Mouse (Mus musculus): ENCODE measurements around the gene Slc16a2.
"Not testable (repeated sequence)": the region's sequence is repeated elsewhere in the genome, so short reads cannot be mapped to it uniquely, and the experiment has no call there.

Gene Slc16a2

GRCm38 (mm10) chrX:103733091-103733490 is 88.7 kb downstream of the Slc16a2 start:
- DNase-seq: no peak

DNA sequence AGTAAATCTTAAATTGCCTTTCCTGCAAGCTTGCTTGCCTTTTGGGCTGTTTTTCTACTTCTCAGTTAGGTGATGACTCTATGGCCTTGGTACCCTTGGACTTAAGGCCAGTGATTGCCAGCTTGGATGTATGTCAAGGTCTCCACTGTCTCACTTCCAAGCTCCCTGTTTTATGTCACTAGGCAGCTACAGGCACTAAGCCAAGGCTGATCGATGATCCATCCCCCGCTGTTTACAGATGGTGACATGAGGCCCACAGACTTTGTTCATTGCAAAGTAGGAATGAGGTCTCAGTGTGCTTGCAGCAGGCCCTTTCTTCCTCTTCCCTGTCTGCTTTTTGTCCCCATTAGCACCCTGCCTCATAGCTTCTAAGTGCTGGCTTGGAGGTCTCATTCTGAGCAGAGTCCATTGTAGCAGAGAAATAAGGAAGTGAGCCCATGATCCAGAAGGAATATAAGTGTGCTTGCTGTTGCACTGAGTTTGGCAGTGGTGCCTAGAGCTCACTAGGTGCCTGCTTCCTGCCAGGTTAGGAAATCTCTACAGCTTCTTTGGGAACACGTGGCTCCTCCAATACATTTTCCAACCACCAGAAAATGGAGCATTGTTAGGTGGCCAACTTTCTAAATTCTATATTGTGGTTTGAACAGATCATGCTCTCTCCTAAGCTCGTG is 89.6 kb downstream of the Slc16a2 start:
- no peak for DNase-seq

DNA sequence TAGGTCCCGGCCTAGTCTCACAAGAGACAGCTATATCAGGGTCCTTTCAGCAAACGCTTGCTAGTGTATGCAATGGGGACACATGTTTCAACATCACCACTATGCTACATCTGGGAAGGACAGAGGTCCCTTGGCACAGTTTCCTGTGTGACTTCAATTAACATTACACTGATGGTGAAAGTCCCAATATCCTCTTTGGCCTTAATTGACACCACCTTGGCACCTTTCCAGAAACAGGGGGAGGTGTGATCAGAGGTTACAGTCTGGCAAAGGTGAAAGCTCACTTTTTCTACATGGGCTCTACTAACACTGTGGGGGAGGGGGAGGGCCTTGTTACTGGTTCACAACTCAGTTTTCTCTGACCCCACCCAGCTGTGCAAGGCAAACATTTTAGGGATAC is 99.3 kb downstream of the Slc16a2 start:
- DNase-seq: no peak

- no peak for DNase-seq
These were observed 102.1 kb downstream of the Slc16a2 start for GRCm38 (mm10) chrX:103719618-103720185.

DNA sequence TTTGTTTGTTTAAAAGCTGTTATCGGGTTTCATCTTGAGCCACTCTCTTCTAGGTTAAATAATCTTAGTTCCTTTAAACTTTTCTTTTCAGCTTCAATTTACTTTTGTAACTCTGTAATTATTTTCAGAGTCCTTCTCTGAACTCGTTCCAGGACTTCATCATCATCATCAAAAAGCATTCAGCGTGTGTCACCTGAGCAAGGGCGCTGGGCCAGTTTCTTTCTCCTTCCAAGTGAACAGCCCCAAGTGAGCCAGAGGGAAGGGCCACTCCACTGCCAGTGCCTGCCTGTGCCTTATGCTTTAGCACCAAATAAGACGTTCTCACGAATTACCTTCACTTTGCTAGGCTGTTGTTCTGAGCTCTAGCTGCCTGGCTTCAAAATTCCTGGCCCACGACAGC is 108.9 kb downstream of the Slc16a2 start:
- no peak for DNase-seq

DNA sequence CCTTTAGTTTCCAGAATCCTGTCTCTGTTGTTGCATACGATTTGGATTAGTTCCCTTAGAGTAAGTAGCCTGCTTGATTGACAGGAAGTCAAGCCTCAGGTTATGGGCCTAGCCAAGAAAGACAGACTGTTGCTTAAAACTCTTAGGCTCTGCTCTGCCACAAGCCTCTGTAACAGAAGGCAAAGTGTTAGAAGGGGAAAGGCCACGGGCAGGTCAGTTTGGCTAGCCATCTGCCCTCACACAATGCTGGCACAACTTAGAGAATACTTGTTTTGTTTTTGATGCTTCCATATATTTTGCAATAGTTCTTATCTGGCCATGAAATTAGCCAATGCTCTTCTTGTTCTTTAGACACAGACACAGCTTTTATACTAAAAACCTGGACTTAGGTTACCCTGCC is 112.1 kb downstream of the Slc16a2 start:
- DNase-seq: no peak

DNA sequence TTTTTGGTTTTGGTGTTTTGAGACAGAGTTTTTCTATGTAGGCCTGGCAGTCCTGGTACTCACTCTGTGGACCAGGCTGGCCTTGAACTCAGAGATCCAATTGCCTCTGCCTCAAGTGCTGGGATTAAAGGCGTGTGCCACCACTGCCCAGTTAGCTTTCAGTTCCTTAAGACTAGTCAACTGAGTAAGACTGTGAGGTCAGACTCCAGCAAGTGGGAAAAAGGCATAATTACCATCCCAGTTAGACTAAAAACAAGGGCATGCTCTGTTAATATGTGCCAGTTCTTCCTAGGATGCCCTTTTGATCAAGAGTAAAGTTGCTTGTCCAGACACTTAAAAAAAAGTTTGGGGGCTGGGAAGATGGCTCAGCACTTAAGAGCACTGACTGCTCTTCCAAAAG is 113.2 kb downstream of the Slc16a2 start:
- DNase-seq: no peak

GRCm38 (mm10) chrX:103704611-103705010 is 117.2 kb downstream of the Slc16a2 start:
- DNase-seq: no peak

- no peak for DNase-seq
These were observed 117.8 kb downstream of the Slc16a2 start for GRCm38 (mm10) chrX:103704024-103704423.

DNA sequence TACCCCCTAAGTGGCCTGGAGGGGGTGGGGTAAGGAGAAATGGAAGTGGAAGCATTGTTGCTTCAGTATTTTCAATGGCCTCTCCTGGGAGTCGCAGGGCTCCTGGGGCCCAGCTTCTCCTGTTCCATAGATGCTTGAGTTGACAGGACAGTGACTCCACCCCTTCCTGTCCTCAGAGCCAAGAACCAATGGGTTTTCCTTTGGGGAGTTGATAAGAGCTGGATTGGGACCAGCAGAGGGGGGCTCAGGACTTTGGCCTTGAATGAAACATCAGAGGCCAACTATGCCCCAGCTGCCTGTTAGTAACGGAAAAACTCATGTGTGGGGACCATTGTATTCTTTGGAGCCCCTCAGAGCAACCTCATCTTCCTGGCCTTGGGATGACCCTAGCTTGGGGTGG is 124.0 kb downstream of the Slc16a2 start:
- no peak for DNase-seq

DNA sequence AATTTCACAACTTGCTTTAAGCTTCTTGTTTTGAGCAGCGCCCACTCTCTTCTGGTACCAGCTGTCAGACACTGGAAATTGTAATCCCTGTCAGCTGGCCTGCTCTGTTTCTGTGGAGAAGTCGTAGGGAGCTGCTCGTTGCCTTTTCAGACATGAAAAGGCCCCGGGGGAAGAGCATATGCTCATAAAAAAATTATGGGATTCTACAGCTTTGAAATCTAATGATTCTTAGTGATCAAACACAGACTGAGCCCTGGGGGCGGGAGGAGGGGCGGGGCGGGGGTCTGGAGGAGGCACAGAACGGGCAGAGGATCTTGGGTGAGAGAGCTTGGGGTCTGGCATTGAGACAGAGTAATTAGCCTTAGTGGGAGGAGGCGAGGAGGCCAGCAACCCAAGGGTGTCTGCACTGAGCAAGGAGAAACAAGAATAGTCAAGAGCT is 125.7 kb downstream of the Slc16a2 start:
- no peak for DNase-seq

- peak; percentile 51 for DNase-seq
These were observed 126.4 kb downstream of the Slc16a2 start for GRCm38 (mm10) chrX:103695165-103695996.

DNA sequence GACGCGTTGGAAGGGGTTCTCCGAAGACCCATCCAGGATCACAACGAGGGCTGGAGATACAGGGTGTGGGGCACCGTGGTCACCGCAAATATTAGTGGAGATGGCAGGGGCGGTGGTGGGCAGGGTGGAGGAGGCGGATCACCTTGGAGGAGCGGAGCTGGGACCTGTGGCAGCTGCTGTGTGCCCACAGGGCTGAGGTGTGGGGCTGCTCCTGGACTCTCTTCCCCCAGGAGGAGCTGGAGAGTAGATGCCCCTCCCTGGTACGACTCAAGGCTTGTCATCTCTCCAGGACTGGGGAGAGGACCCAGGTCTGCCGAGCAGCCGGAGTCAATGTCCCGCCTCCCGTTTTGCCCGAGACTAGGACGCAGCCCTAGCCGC is 127.0 kb downstream of the Slc16a2 start:
- DNase-seq: peak; percentile 16

GRCm38 (mm10) chrX:103694381-103694780 is 127.4 kb downstream of the Slc16a2 start:
- no peak for DNase-seq

DNA sequence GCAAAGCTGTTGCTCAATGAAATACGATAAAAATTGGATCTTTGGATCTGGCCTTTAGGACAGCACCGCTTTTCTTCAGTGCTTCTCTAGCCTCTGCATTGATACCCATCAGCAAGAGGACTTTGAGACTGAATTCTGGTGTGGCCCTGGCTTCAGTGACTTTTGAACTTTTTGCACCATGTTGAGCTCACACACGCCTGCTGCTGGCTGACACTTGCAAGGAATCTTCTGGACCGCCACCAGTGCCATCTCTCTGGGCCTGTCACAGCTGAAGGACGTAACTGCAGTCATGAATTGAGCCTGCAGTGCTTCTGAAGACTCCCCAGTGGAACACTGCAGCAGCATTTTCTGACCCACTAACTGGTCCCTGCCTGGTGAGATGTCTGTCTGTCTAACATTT is 128.9 kb downstream of the Slc16a2 start:
- DNase-seq: no peak

DNA sequence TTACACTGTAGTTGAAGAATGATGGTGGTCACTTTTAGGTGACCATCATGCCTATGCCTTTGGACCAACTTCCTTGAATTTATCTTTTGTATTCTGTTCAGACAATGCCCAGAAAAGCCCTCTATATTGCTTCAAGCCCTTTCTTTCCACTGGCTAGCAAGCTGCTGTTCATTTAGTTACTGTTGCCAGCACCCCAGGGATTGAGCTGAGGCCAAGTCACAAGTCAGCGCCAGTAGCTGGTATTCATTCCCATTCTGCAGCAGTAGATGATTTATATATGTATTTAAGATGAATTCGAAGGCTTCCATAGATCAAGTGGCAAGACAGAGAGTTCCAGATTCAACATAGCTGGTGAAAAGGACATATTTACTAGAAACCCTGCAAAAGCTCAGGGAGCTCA is 133.2 kb downstream of the Slc16a2 start:
- DNase-seq: peak; percentile 10

- no peak for DNase-seq
These were observed 147.1 kb downstream of the Slc16a2 start for GRCm38 (mm10) chrX:103674674-103675073.

GRCm38 (mm10) chrX:103673761-103674160 is 148.0 kb downstream of the Slc16a2 start:
- no peak for DNase-seq

DNA sequence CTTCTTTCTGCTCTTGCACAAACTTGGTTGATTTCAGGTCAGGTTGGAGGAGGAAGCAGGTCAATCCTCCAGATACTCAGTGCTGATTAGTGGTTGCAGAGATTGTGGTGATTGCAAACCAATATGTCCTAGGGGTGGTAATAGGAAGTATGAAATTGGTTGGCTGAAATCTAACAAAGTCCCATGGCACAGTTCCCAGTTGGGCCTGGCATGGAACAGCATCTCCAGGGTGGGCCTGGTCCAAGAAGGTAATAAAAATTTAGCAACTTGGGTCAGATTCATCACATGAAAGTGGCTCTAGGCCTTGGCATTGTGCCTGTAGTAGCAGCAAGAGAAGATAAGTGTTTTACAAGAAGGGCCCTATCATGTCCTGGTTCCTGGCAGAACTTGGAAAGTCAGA is 151.5 kb downstream of the Slc16a2 start:
- no peak for DNase-seq

GRCm38 (mm10) chrX:103664445-103664844 is 157.3 kb downstream of the Slc16a2 start:
- DNase-seq: not testable (repeated sequence)

- DNase-seq: no peak
These were observed 162.8 kb downstream of the Slc16a2 start for GRCm38 (mm10) chrX:103658985-103659384.

DNA sequence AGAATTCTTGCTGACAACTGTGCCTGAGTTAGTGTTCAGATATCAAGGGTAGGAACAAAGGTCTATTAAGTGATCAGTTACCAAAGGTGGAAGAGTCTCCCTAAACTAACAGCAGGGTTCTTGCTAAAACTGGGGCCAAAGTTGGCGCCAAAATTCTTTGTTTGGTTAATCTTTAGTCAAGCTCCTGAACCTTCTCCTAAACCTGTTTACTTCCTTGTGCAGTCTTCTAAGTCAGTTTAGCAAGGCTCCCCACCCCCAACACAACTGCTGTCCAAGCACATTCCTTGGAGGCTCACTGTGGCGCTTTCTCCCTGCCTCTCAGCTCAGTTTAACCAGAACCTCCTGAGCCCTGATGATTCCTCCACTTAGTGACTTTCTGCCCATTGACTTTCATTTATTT is 168.8 kb downstream of the Slc16a2 start:
- no peak for DNase-seq

DNA sequence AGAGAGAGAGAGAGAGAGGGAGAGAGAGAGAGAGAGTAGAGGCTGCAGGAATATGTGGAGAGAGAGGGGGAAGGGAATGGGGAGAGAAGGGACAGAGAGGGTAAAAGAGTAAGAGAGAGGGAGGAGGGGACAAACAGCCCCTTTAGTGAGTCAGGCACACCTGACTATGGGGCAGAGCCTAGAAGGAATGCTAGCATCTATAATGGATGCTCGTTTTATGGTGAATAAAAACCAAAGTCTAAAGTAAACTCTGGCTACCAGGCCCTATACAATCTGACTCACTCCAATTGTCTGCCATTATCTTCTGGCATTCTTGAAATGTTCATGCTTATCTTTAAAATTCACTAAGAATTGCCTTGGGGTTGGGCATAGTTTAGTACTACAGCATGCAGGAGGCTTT is 169.7 kb downstream of the Slc16a2 start:
- DNase-seq: no peak
